Mouse (Mus musculus) cortical plate, adult 2 months (tissue): ENCODE results near the gene Bach1. TPM values are rescaled to one million over a fixed set of nuclear protein-coding genes. Genes with fewer than 3 reads are reported as not detected.

ENCODE experiments used
- H3K27ac ChIP-seq: fragments of 200-500 bp; 2 replicates; pipeline ENCODE4 v1.5.1; 2012; ENCODE audit warnings: low read length, control low read depth, inconsistent platforms; ENCODE audit not compliant: insufficient read depth
- H3K4me1 ChIP-seq: fragments of 200-500 bp; 2 replicates; pipeline ENCODE4 v1.6.1; 2011; ENCODE audit warnings: low read length; ENCODE audit not compliant: control insufficient read depth, insufficient read depth
- H3K4me3 ChIP-seq: fragments of 200-500 bp; 2 replicates; pipeline ENCODE4 v1.5.1; 2011; ENCODE audit warnings: mild to moderate bottlenecking, low read length, control low read depth; ENCODE audit not compliant: insufficient read depth
- CTCF ChIP-seq: fragments of 200-500 bp; IDR thresholded peaks from 2 replicates; pipeline ENCODE4 v1.5.1; 2011; ENCODE audit warnings: mild to moderate bottlenecking, control low read depth, low read length; ENCODE audit not compliant: insufficient read depth; ENCODE audit errors: extremely low read depth
- POLR2A ChIP-seq: fragments of 200-500 bp; IDR thresholded peaks from 2 replicates; pipeline ENCODE4 v1.6.1; 2011; ENCODE audit warnings: mild to moderate bottlenecking, low read length, control low read depth; ENCODE audit not compliant: insufficient read depth; ENCODE audit errors: extremely low read depth
- polyA plus RNA-seq: library from polyadenylated mRNA; depleted of rRNA; stranded (reverse); fragments of >200 nt; gene quantifications from 2 replicates; pipeline ENCODE4 v1.2.3, GENCODE M21; 2012

The Bach1 gene
- polyA plus RNA-seq, 1 experiment: 6.1 TPM

DNA sequence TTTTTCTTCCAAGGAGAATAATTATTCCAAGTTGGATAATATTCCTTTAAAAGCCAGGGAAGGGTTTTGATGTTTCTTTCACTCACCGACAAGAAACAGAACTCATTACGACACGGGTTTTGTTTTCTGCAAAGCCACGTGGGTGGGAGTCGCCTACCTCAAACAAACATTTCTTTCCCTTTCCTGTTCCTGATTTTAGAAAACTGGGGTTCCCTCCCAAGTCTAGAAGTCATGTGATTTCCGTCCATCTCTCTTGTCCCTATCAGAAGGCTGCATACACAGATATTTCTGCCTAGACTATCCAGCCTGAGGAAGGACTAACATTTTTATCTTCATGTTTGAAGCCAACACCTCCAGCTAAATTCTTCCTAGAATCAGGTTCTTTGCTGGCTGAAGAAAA, 34.9 kb upstream of the Bach1 start:
- Histone ChIP-seq H3K27ac (no peak overlapping the region), H3K4me1 (no peaks in the 10 kb centered on the region), H3K4me3 (no peak overlapping the region)
- TF ChIP-seq CTCF (no peak), POLR2A (no peak)

DNA sequence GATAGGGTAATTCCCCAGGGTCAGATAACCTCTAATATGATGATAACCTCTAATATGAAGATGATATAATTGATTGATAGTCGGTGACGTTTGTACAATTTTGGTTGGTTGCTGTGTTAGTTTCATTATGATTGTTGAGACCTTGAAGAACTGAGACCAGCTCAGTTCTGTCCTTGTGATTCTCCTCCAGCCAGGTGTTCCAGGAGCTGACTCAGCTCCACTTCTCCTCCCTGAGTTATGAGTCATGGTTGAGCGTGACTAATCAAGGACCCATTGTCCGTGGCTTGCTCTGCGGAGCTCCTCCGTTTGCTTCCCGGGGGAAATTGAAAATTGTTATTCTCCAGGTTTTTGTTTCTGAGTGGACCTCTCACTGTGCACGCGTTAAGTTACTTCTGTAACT, 33.5 kb upstream of the Bach1 start:
- no peak overlapping the region for H3K27ac ChIP-seq
- no peak for TF ChIP-seq CTCF
- H3K4me3 ChIP-seq: no peak overlapping the region
- H3K4me1 ChIP-seq: no peaks in the 10 kb centered on the region

DNA sequence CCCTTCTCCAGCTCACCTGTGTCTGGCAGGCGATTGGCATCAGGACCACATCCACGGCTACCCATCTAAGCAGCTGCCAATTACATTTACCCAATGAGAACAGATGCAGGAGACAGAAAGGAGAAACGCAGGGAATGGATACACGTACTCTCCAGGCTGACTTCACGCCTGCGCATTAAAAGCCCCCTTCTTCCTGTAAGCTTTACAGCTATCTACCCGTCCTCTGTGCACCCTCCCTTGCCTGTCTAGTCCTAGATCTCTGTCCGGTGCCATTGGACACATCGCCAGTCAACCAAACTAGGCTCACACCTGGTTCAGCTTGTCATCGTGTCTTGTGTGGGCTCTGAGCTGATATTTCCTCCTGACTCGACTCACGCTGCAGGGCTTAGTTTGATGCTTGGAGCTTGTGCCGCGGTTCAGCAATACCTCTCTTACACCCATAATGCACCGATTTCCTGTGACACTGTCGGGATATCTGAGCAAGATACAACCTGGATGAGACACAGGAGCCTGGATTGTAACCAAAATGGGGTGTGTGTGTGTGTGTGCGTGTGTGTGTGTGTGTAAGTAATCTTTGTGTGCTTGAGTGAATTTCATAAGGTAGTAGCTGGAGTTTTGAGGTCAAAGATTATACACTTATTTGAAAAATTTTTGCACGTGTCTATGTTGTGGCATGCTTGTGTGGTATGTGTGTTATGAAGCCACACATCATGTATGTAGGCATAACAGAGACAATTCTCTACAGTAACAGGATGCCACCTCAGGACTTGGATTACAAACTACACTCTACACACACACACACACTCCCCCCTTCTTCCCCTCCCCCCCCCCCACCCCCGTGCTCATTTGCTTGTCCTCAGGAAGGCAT, 32.8 kb upstream of the Bach1 start:
- TF ChIP-seq POLR2A (no peak), CTCF (no peak)
- no peak overlapping the region for H3K4me3 ChIP-seq
- no peak overlapping the region for H3K27ac ChIP-seq

DNA sequence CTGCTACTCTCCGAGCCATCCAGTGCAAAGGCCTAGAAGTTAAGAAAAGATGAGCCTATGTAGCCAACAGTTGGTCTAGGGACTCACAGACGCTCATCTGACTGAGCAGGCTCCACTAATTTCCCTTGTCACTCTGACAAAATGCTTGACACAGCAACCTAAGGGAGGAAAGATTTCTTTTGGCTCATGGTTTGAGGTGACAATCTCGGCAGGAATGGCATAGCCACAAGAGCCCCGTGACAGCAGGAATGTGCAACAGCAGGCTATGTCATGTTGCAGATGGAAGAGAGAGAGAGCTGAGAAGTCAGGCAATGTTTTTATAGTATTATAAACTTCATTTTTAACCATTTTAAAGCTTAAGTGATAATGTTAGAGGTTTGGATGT, 32.1 kb upstream of the Bach1 start:
- H3K4me3 ChIP-seq: no peak overlapping the region
- H3K27ac ChIP-seq: no peak overlapping the region
- TF ChIP-seq CTCF (no peak), POLR2A (no peak)

More for the DNA sequence above, 32.8 kb upstream of the Bach1 start:
- H3K4me1 ChIP-seq: no peaks in the 10 kb centered on the region

DNA sequence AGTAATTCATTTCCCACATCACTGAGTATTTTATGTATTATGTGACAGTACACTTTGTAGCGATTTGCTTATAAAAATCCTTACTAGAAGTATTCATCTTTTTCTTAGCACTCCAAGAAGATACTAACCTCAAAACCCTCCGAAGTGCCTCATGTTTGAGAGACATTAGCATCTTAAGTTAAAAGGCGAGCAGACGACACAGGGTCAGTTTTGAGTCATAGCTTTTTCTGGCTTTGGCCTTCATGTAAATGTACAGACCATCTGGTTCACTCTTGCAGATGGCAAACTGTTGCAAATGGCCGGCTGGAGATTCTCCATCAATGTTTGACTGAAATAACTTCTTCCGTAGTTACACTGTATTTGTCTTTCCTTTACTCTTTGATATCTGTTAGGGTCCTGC, 30.7 kb upstream of the Bach1 start:
- TF ChIP-seq POLR2A: no peak
- no peak for TF ChIP-seq CTCF
- Histone ChIP-seq H3K4me3 (no peak overlapping the region), H3K4me1 (no peaks in the 10 kb centered on the region), H3K27ac (no peak overlapping the region)

More for the DNA sequence above, 32.1 kb upstream of the Bach1 start:
- no peaks in the 10 kb centered on the region for H3K4me1 ChIP-seq

DNA sequence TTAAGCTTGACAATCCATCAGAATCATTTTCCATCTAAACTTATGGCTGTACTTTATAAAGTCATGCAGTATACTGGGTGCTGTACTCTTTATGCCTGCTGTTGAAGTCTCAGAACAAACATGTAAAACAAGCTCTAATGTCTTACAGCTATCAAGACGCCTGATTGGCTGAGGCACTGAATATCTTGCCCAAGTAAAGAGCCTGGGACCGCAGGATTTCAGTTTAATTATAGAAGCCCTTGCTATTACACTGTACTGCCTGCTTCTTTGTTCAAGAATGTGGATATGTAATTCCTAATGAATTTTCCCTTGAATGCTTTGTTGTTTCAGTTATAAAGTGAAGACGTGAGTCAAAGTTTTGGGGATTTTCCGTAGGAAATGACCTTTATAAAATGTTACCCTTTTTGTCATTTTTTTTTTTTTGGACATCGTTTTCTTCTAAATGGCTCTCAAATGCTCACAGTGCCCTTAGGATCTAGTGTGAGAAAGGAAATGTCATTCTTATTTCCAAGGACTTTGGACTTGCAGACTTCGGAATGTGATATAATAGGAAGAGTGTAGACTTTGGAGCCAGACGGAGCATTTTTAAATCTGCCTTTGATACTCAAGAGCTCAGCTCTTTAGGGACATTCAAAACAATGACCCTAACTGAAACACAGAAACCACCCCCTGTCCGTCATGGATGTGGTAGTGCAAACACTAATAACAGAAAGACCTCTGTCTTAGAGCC, 28.5 kb upstream of the Bach1 start:
- TF ChIP-seq CTCF (no peak), POLR2A (no peak)

DNA sequence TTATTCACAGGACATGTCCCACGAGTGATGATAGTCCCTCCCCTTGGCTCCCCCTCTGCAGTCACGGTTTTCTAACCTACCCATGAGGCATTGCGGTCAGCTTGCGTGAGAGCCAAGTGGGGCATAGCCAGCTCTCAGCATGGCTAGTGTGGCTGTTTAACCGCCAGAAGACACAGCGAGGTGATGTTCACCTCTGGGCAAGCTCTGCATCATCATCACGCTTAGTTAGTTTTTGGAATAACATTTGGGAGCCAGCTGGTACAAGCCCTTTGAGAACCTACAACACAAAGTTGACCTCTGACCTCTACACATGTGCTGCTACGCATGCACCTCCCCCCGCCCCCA, 28.0 kb upstream of the Bach1 start:
- no peak for TF ChIP-seq POLR2A
- TF ChIP-seq CTCF: no peak
- H3K27ac ChIP-seq: no peak overlapping the region
- H3K4me1 ChIP-seq: no peaks in the 10 kb centered on the region
- no peak overlapping the region for H3K4me3 ChIP-seq

More for the DNA sequence above, 28.5 kb upstream of the Bach1 start:
- no peak overlapping the region for H3K27ac ChIP-seq
- H3K4me1 ChIP-seq: no peaks in the 10 kb centered on the region
- no peak overlapping the region for H3K4me3 ChIP-seq

DNA sequence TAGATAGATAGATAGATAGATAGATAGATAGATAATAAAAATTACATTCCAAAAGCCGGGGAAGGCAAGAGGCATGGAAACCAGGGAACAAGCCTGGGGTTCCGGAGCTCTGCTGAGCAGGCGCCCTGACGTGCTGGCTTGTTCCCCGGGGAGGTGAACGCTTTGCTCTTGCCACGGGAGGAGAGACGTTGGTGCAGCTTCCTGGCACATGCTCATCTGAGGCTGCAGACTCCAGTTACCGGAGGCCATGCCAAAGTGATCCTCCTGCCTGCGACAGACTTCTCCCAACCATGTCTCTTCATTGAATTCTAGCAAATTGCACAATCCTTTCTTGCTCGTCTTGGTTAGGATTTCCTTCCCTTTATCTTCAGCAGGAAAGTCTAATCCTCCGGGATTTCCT, 27.4 kb upstream of the Bach1 start:
- H3K4me3 ChIP-seq: no peak overlapping the region
- no peak for TF ChIP-seq POLR2A
- no peak for TF ChIP-seq CTCF
- H3K27ac ChIP-seq: no peak overlapping the region

DNA sequence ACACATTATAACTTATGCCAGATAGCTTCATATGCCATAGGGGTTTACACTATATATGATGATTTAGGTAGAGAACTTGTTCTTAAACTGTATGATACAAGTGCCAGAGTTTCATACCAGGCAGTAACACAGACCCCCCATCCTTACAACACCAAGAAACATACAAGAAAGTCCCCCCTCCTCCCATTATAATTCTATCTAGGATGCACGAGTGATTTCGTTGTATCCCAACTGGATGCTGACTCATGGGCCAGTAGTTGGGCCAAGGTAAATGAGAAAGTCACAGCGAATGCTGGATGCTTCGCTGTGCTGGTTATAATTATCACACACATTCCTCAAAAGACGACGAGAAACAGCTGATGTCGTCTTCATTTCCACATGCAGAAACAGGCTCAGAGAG, 25.6 kb upstream of the Bach1 start:
- no peak for TF ChIP-seq CTCF
- no peak for TF ChIP-seq POLR2A
- Histone ChIP-seq H3K4me3 (no peak overlapping the region), H3K4me1 (no peaks in the 10 kb centered on the region; the same call in 1 of the 2 replicates), H3K27ac (no peak overlapping the region)

More for the DNA sequence above, 27.4 kb upstream of the Bach1 start:
- H3K4me1 ChIP-seq: no peaks in the 10 kb centered on the region; the same call in 1 of the 2 replicates

DNA sequence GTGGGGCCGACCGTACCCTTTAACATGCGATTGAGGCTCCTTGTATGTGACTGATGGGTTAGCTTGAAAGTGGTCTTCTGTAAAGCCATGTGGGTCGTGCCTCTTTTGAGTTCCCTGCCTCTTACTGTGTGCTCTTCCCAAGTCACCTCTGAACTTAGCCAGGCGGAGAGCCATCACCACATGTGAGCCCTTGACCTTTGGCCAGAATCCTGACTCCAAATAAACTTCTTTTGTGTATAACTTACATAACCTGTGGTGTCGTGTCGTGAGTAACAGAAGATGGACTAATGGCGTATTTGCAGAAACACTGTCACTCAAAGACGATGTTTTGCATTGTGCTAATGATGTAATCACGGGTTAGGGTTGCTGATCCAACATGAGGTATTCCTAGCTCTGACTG, 22.6 kb upstream of the Bach1 start:
- H3K4me1 ChIP-seq: no peaks in the 10 kb centered on the region; the same call in 1 of the 2 replicates
- no peak for TF ChIP-seq CTCF
- TF ChIP-seq POLR2A: no peak
- H3K27ac ChIP-seq: no peak overlapping the region
- no peak overlapping the region for H3K4me3 ChIP-seq

DNA sequence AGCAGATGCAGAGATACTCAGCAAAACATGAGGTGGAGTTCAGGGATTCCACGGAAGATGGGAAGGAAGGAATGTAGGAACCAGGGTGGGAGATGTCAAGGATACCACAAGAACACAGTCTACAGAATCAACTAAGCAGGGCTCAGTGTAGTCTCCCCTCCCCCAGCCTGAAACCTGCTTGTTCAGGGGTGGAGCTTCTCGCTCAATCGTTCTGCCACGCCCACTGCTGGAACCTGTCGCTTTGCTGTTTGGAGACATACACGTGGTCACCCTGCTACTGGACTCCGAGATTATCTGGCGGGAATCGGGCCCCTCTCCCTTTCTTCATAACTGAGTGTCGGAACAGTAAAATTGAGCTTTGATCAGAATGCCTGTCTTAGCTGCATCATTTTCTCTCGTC, 20.1 kb upstream of the Bach1 start:
- H3K4me3 ChIP-seq: no peak overlapping the region
- no peak overlapping the region for H3K27ac ChIP-seq
- no peak for TF ChIP-seq CTCF
- TF ChIP-seq POLR2A: no peak
- no peaks in the 10 kb centered on the region; the same call in 1 of the 2 replicates for H3K4me1 ChIP-seq
